Mouse (Mus musculus): Measurements from ENCODE around the gene Cpne4. TPM values are rescaled to one million over a fixed set of nuclear protein-coding genes. Genes with fewer than 3 reads are reported as not detected.

Gene Cpne4
- 17.9 and 18.2 TPM in 2 replicates for polyA plus RNA-seq (2014; fragmentation: Nextera tagmentation; extraction: Ambion mirVana)

- Histone ChIP-seq H3K27ac (ENCODE audit: low read depth, low read length) (no peak within 1 kb of the TSS), H3K4me3 (ENCODE audit: low read depth, low read length) (no peak within 1 kb of the TSS), H3K9ac (replicated peaks; ENCODE audit: low read depth, low read length) (no peak within 1 kb of the TSS), H3K36me3 (ENCODE audit: control insufficient read depth, insufficient read depth, low read length) (no peaks in the 10 kb centered on the region), H3K4me2 (ENCODE audit: low read depth, low read length) (no peak within 1 kb of the TSS), H3K9me3 (ENCODE audit: control insufficient read depth, low read length) (no peaks in the 10 kb centered on the region), H3K27me3 (ENCODE audit: control insufficient read depth, insufficient read depth, low read length) (no peaks in the 10 kb centered on the region), H3K4me1 (ENCODE audit: control insufficient read depth, insufficient read depth, low read length) (no peaks in the 10 kb centered on the region)
- WGBS = 92% methylated on average over 2 of the region's 2 CpGs
- ATAC-seq (ENCODE audit: low read depth) = no peak
Measured at GRCm38 (mm10) chr9:104546986-104547385, at the start of gene Cpne4. Cpne4 (plus strand) TSS chr9:104547286.

- 85% methylated on average over 6 of the region's 6 CpGs for WGBS
- H3K9me3 ChIP-seq (ENCODE audit: control insufficient read depth, low read length) = no peaks in the 10 kb centered on the region
- no peak for ATAC-seq (ENCODE audit: low read depth)
- H3K4me1 ChIP-seq (ENCODE audit: control insufficient read depth, insufficient read depth, low read length) = no peaks in the 10 kb centered on the region
- no peak overlapping the region for H3K4me2 ChIP-seq (ENCODE audit: low read depth, low read length)
- no peaks in the 10 kb centered on the region for H3K27me3 ChIP-seq (ENCODE audit: control insufficient read depth, insufficient read depth, low read length)
- H3K36me3 ChIP-seq (ENCODE audit: control insufficient read depth, insufficient read depth, low read length) = no peaks in the 10 kb centered on the region
- no peak overlapping the region for H3K9ac ChIP-seq (replicated peaks; ENCODE audit: low read depth, low read length)
- H3K4me3 ChIP-seq (ENCODE audit: low read depth, low read length) = no peak overlapping the region
- no peak overlapping the region for H3K27ac ChIP-seq (ENCODE audit: low read depth, low read length)
Measured at GRCm38 (mm10) chr9:104515187-104515586, 31.9 kb upstream of the Cpne4 start.

GRCm38 (mm10) chr9:104535508-104535907 is 11.6 kb upstream of the Cpne4 start:
- Histone ChIP-seq H3K27ac (ENCODE audit: low read depth, low read length) (no peak overlapping the region), H3K4me1 (ENCODE audit: control insufficient read depth, insufficient read depth, low read length) (no peaks in the 10 kb centered on the region), H3K36me3 (ENCODE audit: control insufficient read depth, insufficient read depth, low read length) (no peaks in the 10 kb centered on the region), H3K27me3 (ENCODE audit: control insufficient read depth, insufficient read depth, low read length) (no peaks in the 10 kb centered on the region), H3K9ac (replicated peaks; ENCODE audit: low read depth, low read length) (no peak overlapping the region), H3K4me3 (ENCODE audit: low read depth, low read length) (no peak overlapping the region), H3K9me3 (ENCODE audit: control insufficient read depth, low read length) (no peaks in the 10 kb centered on the region), H3K4me2 (ENCODE audit: low read depth, low read length) (no peak overlapping the region)
- WGBS = 57% methylated on average over 6 of the region's 6 CpGs
- no peak for ATAC-seq (ENCODE audit: low read depth)

GRCm38 (mm10) chr9:104565815-104566214 is 18.7 kb downstream of the Cpne4 start:
- Histone ChIP-seq H3K4me1 (ENCODE audit: control insufficient read depth, insufficient read depth, low read length) (no peaks in the 10 kb centered on the region), H3K4me2 (ENCODE audit: low read depth, low read length) (no peak overlapping the region), H3K27ac (ENCODE audit: low read depth, low read length) (no peak overlapping the region), H3K27me3 (ENCODE audit: control insufficient read depth, insufficient read depth, low read length) (peaks cover 3% of the 10 kb centered on the region; the same call in 1 of the 2 replicates), H3K36me3 (ENCODE audit: control insufficient read depth, insufficient read depth, low read length) (no peaks in the 10 kb centered on the region), H3K4me3 (ENCODE audit: low read depth, low read length) (no peak overlapping the region), H3K9ac (replicated peaks; ENCODE audit: low read depth, low read length) (no peak overlapping the region), H3K9me3 (ENCODE audit: control insufficient read depth, low read length) (no peaks in the 10 kb centered on the region)
- ATAC-seq (ENCODE audit: low read depth) = no peak
- 42% methylated on average over 3 of the region's 3 CpGs for WGBS

- Histone ChIP-seq H3K4me3 (ENCODE audit: low read depth, low read length) (no peak overlapping the region), H3K4me2 (ENCODE audit: low read depth, low read length) (no peak overlapping the region), H3K27ac (ENCODE audit: low read depth, low read length) (no peak overlapping the region), H3K9ac (replicated peaks; ENCODE audit: low read depth, low read length) (no peak overlapping the region), H3K4me1 (ENCODE audit: control insufficient read depth, insufficient read depth, low read length) (no peaks in the 10 kb centered on the region), H3K36me3 (ENCODE audit: control insufficient read depth, insufficient read depth, low read length) (no peaks in the 10 kb centered on the region), H3K9me3 (ENCODE audit: control insufficient read depth, low read length) (no peaks in the 10 kb centered on the region), H3K27me3 (ENCODE audit: control insufficient read depth, insufficient read depth, low read length) (peaks cover 3% of the 10 kb centered on the region; the same call in 1 of the 2 replicates)
- no peak for ATAC-seq (ENCODE audit: low read depth)
- WGBS = 83% methylated on average over 5 of the region's 5 CpGs
Measured at GRCm38 (mm10) chr9:104566468-104566867, 19.4 kb downstream of the Cpne4 start.

- WGBS = 82% methylated on average over 7 of the region's 7 CpGs
- H3K4me2 ChIP-seq (ENCODE audit: low read depth, low read length) = no peak overlapping the region
- no peaks in the 10 kb centered on the region for H3K36me3 ChIP-seq (ENCODE audit: control insufficient read depth, insufficient read depth, low read length)
- H3K9ac ChIP-seq (replicated peaks; ENCODE audit: low read depth, low read length) = no peak overlapping the region
- H3K4me3 ChIP-seq (ENCODE audit: low read depth, low read length) = no peak overlapping the region
- H3K9me3 ChIP-seq (ENCODE audit: control insufficient read depth, low read length) = no peaks in the 10 kb centered on the region
- H3K4me1 ChIP-seq (ENCODE audit: control insufficient read depth, insufficient read depth, low read length) = no peaks in the 10 kb centered on the region
- no peak for ATAC-seq (ENCODE audit: low read depth)
- H3K27ac ChIP-seq (ENCODE audit: low read depth, low read length) = no peak overlapping the region
- H3K27me3 ChIP-seq (ENCODE audit: control insufficient read depth, insufficient read depth, low read length) = peaks cover 3% of the 10 kb centered on the region; the same call in 1 of the 2 replicates
Measured at GRCm38 (mm10) chr9:104567096-104567495, 20.0 kb downstream of the Cpne4 start.

GRCm38 (mm10) chr9:104569480-104570167 is 22.5 kb downstream of the Cpne4 start:
- Histone ChIP-seq H3K27ac (ENCODE audit: low read depth, low read length) (no peak overlapping the region), H3K27me3 (ENCODE audit: control insufficient read depth, insufficient read depth, low read length) (peaks cover 3% of the 10 kb centered on the region; the same call in 1 of the 2 replicates), H3K4me1 (ENCODE audit: control insufficient read depth, insufficient read depth, low read length) (no peaks in the 10 kb centered on the region), H3K9ac (replicated peaks; ENCODE audit: low read depth, low read length) (no peak overlapping the region), H3K36me3 (ENCODE audit: control insufficient read depth, insufficient read depth, low read length) (no peaks in the 10 kb centered on the region), H3K4me2 (ENCODE audit: low read depth, low read length) (peak overlapping the region; percentile 43), H3K9me3 (ENCODE audit: control insufficient read depth, low read length) (no peaks in the 10 kb centered on the region), H3K4me3 (ENCODE audit: low read depth, low read length) (peak overlapping the region; percentile 22)
- ATAC-seq (ENCODE audit: low read depth) = peak; percentile 74
- under 1% methylated on average over 25 of the region's 25 CpGs for WGBS

GRCm38 (mm10) chr9:104572856-104573255 is 25.8 kb downstream of the Cpne4 start:
- no peaks in the 10 kb centered on the region for H3K36me3 ChIP-seq (ENCODE audit: control insufficient read depth, insufficient read depth, low read length)
- 77% methylated on average over 6 of the region's 6 CpGs for WGBS

GRCm38 (mm10) chr9:104574476-104574875 is 27.4 kb downstream of the Cpne4 start:
- 2% methylated on average over 6 of the region's 6 CpGs for WGBS
- no peaks in the 10 kb centered on the region for H3K36me3 ChIP-seq (ENCODE audit: control insufficient read depth, insufficient read depth, low read length)
- ATAC-seq (ENCODE audit: low read depth) = peak; percentile 84
- H3K27ac ChIP-seq (ENCODE audit: low read depth, low read length) = no peak overlapping the region
- H3K9me3 ChIP-seq (ENCODE audit: control insufficient read depth, low read length) = no peaks in the 10 kb centered on the region
- peaks cover 3% of the 10 kb centered on the region; the same call in 1 of the 2 replicates for H3K27me3 ChIP-seq (ENCODE audit: control insufficient read depth, insufficient read depth, low read length)
- H3K4me3 ChIP-seq (ENCODE audit: low read depth, low read length) = no peak overlapping the region
- no peak overlapping the region for H3K9ac ChIP-seq (replicated peaks; ENCODE audit: low read depth, low read length)
- no peak overlapping the region for H3K4me2 ChIP-seq (ENCODE audit: low read depth, low read length)
- H3K4me1 ChIP-seq (ENCODE audit: control insufficient read depth, insufficient read depth, low read length) = no peaks in the 10 kb centered on the region

More at GRCm38 (mm10) chr9:104572856-104573255, 25.8 kb downstream of the Cpne4 start:
- H3K4me1 ChIP-seq (ENCODE audit: control insufficient read depth, insufficient read depth, low read length) = no peaks in the 10 kb centered on the region
- no peak for ATAC-seq (ENCODE audit: low read depth)
- no peak overlapping the region for H3K4me2 ChIP-seq (ENCODE audit: low read depth, low read length)
- H3K27ac ChIP-seq (ENCODE audit: low read depth, low read length) = no peak overlapping the region
- H3K9ac ChIP-seq (replicated peaks; ENCODE audit: low read depth, low read length) = no peak overlapping the region
- no peak overlapping the region for H3K4me3 ChIP-seq (ENCODE audit: low read depth, low read length)
- H3K27me3 ChIP-seq (ENCODE audit: control insufficient read depth, insufficient read depth, low read length) = peaks cover 3% of the 10 kb centered on the region; the same call in 1 of the 2 replicates
- no peaks in the 10 kb centered on the region for H3K9me3 ChIP-seq (ENCODE audit: control insufficient read depth, low read length)
